Mouse (Mus musculus): Measurements from ENCODE around the gene Ado.

Gene Ado

GRCm38 (mm10) chr10:67548877-67549731 lies at the start of gene Ado:
Gene Ado, minus strand, starts transcription at chr10:67548955.
- peak; percentile 85 for DNase-seq (ENCODE audit: low spot score)

- DNase-seq (ENCODE audit: low spot score): no peak
These were observed 46.5 kb upstream of the Ado start for GRCm38 (mm10) chr10:67595278-67595677.

GRCm38 (mm10) chr10:67585873-67586610 lies 37.3 kb upstream of the Ado start:
- peak; percentile 32 for DNase-seq (ENCODE audit: low spot score)

- no peak for DNase-seq (ENCODE audit: low spot score)
These were observed 33.0 kb upstream of the Ado start for GRCm38 (mm10) chr10:67581698-67582285.

- no peak for DNase-seq (ENCODE audit: low spot score)
These were observed 31.1 kb upstream of the Ado start for GRCm38 (mm10) chr10:67579830-67580229.

- DNase-seq (ENCODE audit: low spot score): no peak
These were observed 24.6 kb upstream of the Ado start for GRCm38 (mm10) chr10:67573310-67573709.

- no peak for DNase-seq (ENCODE audit: low spot score)
These were observed 22.7 kb upstream of the Ado start for GRCm38 (mm10) chr10:67571443-67571842.

GRCm38 (mm10) chr10:67569539-67569938 lies 20.8 kb upstream of the Ado start:
- no peak for DNase-seq (ENCODE audit: low spot score)

- DNase-seq (ENCODE audit: low spot score): peak; percentile 4
These were observed 17.3 kb upstream of the Ado start for GRCm38 (mm10) chr10:67566104-67566503.

GRCm38 (mm10) chr10:67564509-67564908 lies 15.8 kb upstream of the Ado start:
- DNase-seq (ENCODE audit: low spot score): no peak

GRCm38 (mm10) chr10:67561185-67561584 lies 12.4 kb upstream of the Ado start:
- DNase-seq (ENCODE audit: low spot score): no peak

GRCm38 (mm10) chr10:67559765-67560394 lies 11.1 kb upstream of the Ado start:
- DNase-seq (ENCODE audit: low spot score): no peak

- no peak for DNase-seq (ENCODE audit: low spot score)
These were observed 9.3 kb upstream of the Ado start for GRCm38 (mm10) chr10:67558053-67558452.

- DNase-seq (ENCODE audit: low spot score): peak; percentile 15
These were observed 397 bp downstream of the Ado start for GRCm38 (mm10) chr10:67548261-67548854.

GRCm38 (mm10) chr10:67547850-67548260 lies 900 bp downstream of the Ado start:
- no peak for DNase-seq (ENCODE audit: low spot score)

GRCm38 (mm10) chr10:67540591-67540990 lies 8.2 kb downstream of the Ado start:
- no peak for DNase-seq (ENCODE audit: low spot score)

- DNase-seq (ENCODE audit: low spot score): no peak
These were observed 9.4 kb downstream of the Ado start for GRCm38 (mm10) chr10:67539401-67539730.

GRCm38 (mm10) chr10:67538585-67539400 lies 10.0 kb downstream of the Ado start:
- DNase-seq (ENCODE audit: low spot score): peak; percentile 5

- no peak for DNase-seq (ENCODE audit: low spot score)
These were observed 10.6 kb downstream of the Ado start for GRCm38 (mm10) chr10:67538106-67538505.

GRCm38 (mm10) chr10:67537151-67537994 lies 11.4 kb downstream of the Ado start:
- DNase-seq (ENCODE audit: low spot score): peak; percentile 95
